Mouse (Mus musculus): ENCODE results near the gene St5. TPM values are rescaled to one million over a fixed set of nuclear protein-coding genes. Genes with fewer than 3 reads are reported as not detected.

St5 gene
- 1 to 10 TPM; 6.8 to 7.7 TPM for total RNA-seq (2021)
- long read RNA-seq, experiment 1, full-length matches to known transcripts: 4 of 10 reads
- long read RNA-seq, experiment 1, partial matches to known transcripts: 2 of 10 reads
- long read RNA-seq, experiment 1, other reads (novel, unspliced or antisense): 4 of 10 reads
- long read RNA-seq, experiment 2, full-length matches to known transcripts: 3 of 5 reads
- long read RNA-seq, experiment 2, partial matches to known transcripts: 0 of 5 reads
- long read RNA-seq, experiment 2, other reads (novel, unspliced or antisense): 2 of 5 reads

GRCm38 (mm10) chr7:109703190-109704015 lies at the start of gene St5, which contains the start of gene Akip1:
Gene St5 (minus strand): TSS chr7:109703605.
Gene Akip1 (plus strand): TSS chr7:109703690.
- H3K27ac ChIP-seq: peak within 1 kb of the TSS; percentile 87
- H3K4me3 ChIP-seq: peak within 1 kb of the TSS; percentile 75
- intact Hi-C loops (cut with DNase I): loop anchor here (5.0 kb wide), 1 partner anchor 176 kb away; no protein-coding TSS in a partner anchor
- TF ChIP-seq CTCF (IDR thresholded peaks at IDR 0.05): no peak
- peak; percentile 97 for DNase-seq

- peak within 1 kb of the TSS; percentile 98 for H3K27ac ChIP-seq
- DNase-seq: peak; percentile 91
- peak within 1 kb of the TSS; percentile 94 for H3K4me3 ChIP-seq
- peak; percentile 22 for TF ChIP-seq CTCF (IDR thresholded peaks at IDR 0.05)
- intact Hi-C loops (cut with DNase I): no loop called here
Measured at GRCm38 (mm10) chr7:109752008-109752925, 48.9 kb upstream of the St5 start, which contains the start of gene Tmem9b. Gene Tmem9b (minus strand): TSS chr7:109752875.

- no peak for DNase-seq
- intact Hi-C loops (cut with DNase I): no loop called here
- Histone ChIP-seq H3K27ac (peak overlapping the region; percentile 98), H3K4me3 (peak overlapping the region; percentile 94)
- TF ChIP-seq CTCF (IDR thresholded peaks at IDR 0.05): no peak
Measured at GRCm38 (mm10) chr7:109751427-109752007, 48.1 kb upstream of the St5 start.

- intact Hi-C loops (cut with DNase I): no loop called here
- no peak overlapping the region for H3K27ac ChIP-seq
- no peak for DNase-seq
- no peak overlapping the region for H3K4me3 ChIP-seq
- peak; percentile 30; the same call in 1 of the 2 replicates for TF ChIP-seq CTCF (IDR thresholded peaks at IDR 0.05)
Measured at GRCm38 (mm10) chr7:109747747-109748146, 44.3 kb upstream of the St5 start.

GRCm38 (mm10) chr7:109741703-109742102 lies 38.3 kb upstream of the St5 start:
- intact Hi-C loops (cut with DNase I): no loop called here
- TF ChIP-seq CTCF (IDR thresholded peaks at IDR 0.05): no peak

GRCm38 (mm10) chr7:109741060-109741459 lies 37.7 kb upstream of the St5 start:
- Histone ChIP-seq H3K4me3 (no peak overlapping the region), H3K27ac (no peak overlapping the region)
- no peak for TF ChIP-seq CTCF (IDR thresholded peaks at IDR 0.05)
- DNase-seq: no peak
- intact Hi-C loops (cut with DNase I): no loop called here

More at GRCm38 (mm10) chr7:109741703-109742102, 38.3 kb upstream of the St5 start:
- DNase-seq: no peak
- Histone ChIP-seq H3K27ac (no peak overlapping the region), H3K4me3 (no peak overlapping the region)

- intact Hi-C loops (cut with DNase I): no loop called here
- no peak overlapping the region for H3K4me3 ChIP-seq
- no peak for TF ChIP-seq CTCF (IDR thresholded peaks at IDR 0.05)
- DNase-seq: no peak
- no peak overlapping the region for H3K27ac ChIP-seq
Measured at GRCm38 (mm10) chr7:109739822-109740370, 36.5 kb upstream of the St5 start.

GRCm38 (mm10) chr7:109734806-109735205 lies 31.4 kb upstream of the St5 start:
- no peak for DNase-seq
- Histone ChIP-seq H3K4me3 (no peak overlapping the region), H3K27ac (no peak overlapping the region)
- TF ChIP-seq CTCF (IDR thresholded peaks at IDR 0.05): no peak
- intact Hi-C loops (cut with DNase I): no loop called here

- intact Hi-C loops (cut with DNase I): no loop called here
Measured at GRCm38 (mm10) chr7:109731626-109732025, 28.2 kb upstream of the St5 start, which contains the start of gene Ascl3. Gene Ascl3 (minus strand): TSS chr7:109731726.

GRCm38 (mm10) chr7:109723697-109724096 lies 20.3 kb upstream of the St5 start, which contains the start of gene BC051019:
Gene BC051019 (minus strand): TSS chr7:109723850.
- intact Hi-C loops (cut with DNase I): no loop called here

More at GRCm38 (mm10) chr7:109731626-109732025, 28.2 kb upstream of the St5 start, which contains the start of gene Ascl3:
- no peak for TF ChIP-seq CTCF (IDR thresholded peaks at IDR 0.05)
- Histone ChIP-seq H3K27ac (peak within 1 kb of the TSS; percentile 48), H3K4me3 (no peak within 1 kb of the TSS)
- no peak for DNase-seq

GRCm38 (mm10) chr7:109723114-109723513 lies 19.7 kb upstream of the St5 start:
- intact Hi-C loops (cut with DNase I): no loop called here
- TF ChIP-seq CTCF (IDR thresholded peaks at IDR 0.05): no peak
- Histone ChIP-seq H3K27ac (no peak overlapping the region), H3K4me3 (no peak overlapping the region)
- DNase-seq: no peak

More at GRCm38 (mm10) chr7:109723697-109724096, 20.3 kb upstream of the St5 start, which contains the start of gene BC051019:
- Histone ChIP-seq H3K4me3 (no peak within 1 kb of the TSS), H3K27ac (no peak within 1 kb of the TSS)
- TF ChIP-seq CTCF (IDR thresholded peaks at IDR 0.05): no peak
- no peak for DNase-seq

Measured in gastrocnemius, adult 2 months (tissue).